14 mouse cellular contexts compared by ENCODE assay signal in genomic region chr5:25800929-25801328, GRCm38 (mm10). TPM values are rescaled to one million over a fixed set of nuclear protein-coding genes. Genes with fewer than 3 reads are reported as not detected.
A peak's percentile ranks its signal among the peaks of the same experiment; 100 is the strongest.
DNase-seq lines count a peak whose midpoint lies in the region; ATAC-seq and TF ChIP-seq lines count a peak whose summit lies in the region.
"Had no signal": no experiment of that assay in that cellular context is flagged by ENCODE, and none has a peak within 500 bp of the region (broad histone marks: within the 10 kb centered on the region; RNA-seq: fewer than 3 reads in every experiment).

No protein-coding gene starts in this region.

- 46% methylated on average over 6 of the region's 6 CpGs for WGBS in kidney, adult 2 months

- no peak overlapping the region for H3K27ac ChIP-seq in kidney, adult 2 months (ENCODE audit: insufficient read depth, low read depth, low read length)
- H3K27ac ChIP-seq: hindbrain, embryonic 10.5 days; liver, embryonic 14.5 days; stomach, embryonic 15.5 days had no signal

- ATAC-seq in frontal cortex, adult (ENCODE audit: low TSS enrichment), result peak; percentile 36
- ATAC-seq: activated CD4-positive, CD25-positive, alpha-beta regulatory T cell, adult 4 months had no signal

- H3K36me3 ChIP-seq in kidney, adult 2 months (ENCODE audit: control insufficient read depth, insufficient read depth, low read length), result no peaks in the 10 kb centered on the region
- H3K36me3 ChIP-seq: hindbrain, embryonic 10.5 days; stomach, embryonic 15.5 days had no signal

- no peaks in the 10 kb centered on the region for H3K27me3 ChIP-seq in kidney, adult 2 months (replicated peaks; ENCODE audit: control insufficient read depth, insufficient read depth, low read length)
- H3K27me3 ChIP-seq: stomach, embryonic 15.5 days had no signal

- DNase-seq in frontal cortex, postnatal 14 days (ENCODE audit: low spot score in 2 of 2), result no peak
- peak; percentile 61 to 62 for DNase-seq in right cerebral cortex, postnatal 10 days (ENCODE audit: low spot score in 2 of 2)
- DNase-seq in right cerebral cortex, postnatal 25 days, result no peak
- DNase-seq in cerebellum, adult 9-11 months, result peak; percentile 64
- DNase-seq in yolk sac, embryonic 10.5 days (ENCODE audit: low spot score), result no peak
- no peak for DNase-seq in kidney, adult 2 months
- DNase-seq in urinary bladder, postnatal 14 days (ENCODE audit: low spot score), result no peak
- DNase-seq: embryo, embryonic 11 days had no signal

- no peaks in the 10 kb centered on the region for H3K4me1 ChIP-seq in kidney, adult 2 months (ENCODE audit: control insufficient read depth, insufficient read depth, low read length)
- H3K4me1 ChIP-seq: hindbrain, embryonic 10.5 days; stomach, embryonic 15.5 days had no signal

- no peak overlapping the region for H3K4me3 ChIP-seq in kidney, adult 2 months (ENCODE audit: insufficient read depth, low read depth, low read length)
- H3K4me3 ChIP-seq: hindbrain, embryonic 10.5 days; myocyte; stomach, embryonic 15.5 days had no signal

- TF ChIP-seq POLR2A in kidney, adult 2 months (IDR thresholded peaks at IDR 0.05; ENCODE audit: low read depth, low read length), result no peak

- TF ChIP-seq CTCF in kidney, adult 2 months (conservative IDR thresholded peaks at IDR 0.05; ENCODE audit: insufficient read depth, insufficient read length, low read depth, low read length), result no peak

RNA-seq across cellular contexts. Expression of gene Actr3b, which starts 41.1 kb away (rescaled TPM):
- 0.16 and 0.34 TPM in 2 replicates for polyA plus RNA-seq in kidney, adult 2 months (2012; rRNA removed)

Comparison
In these comparisons a context has a peak if more than half of its experiments do, and no peak if none do; other contexts are left out.
1. DNase-seq: peak in right cerebral cortex, postnatal 10 days (2 of 2) and cerebellum, adult 9-11 months (single experiment); none in frontal cortex, postnatal 14 days (0 of 2), right cerebral cortex, postnatal 25 days (single experiment), yolk sac, embryonic 10.5 days (single experiment), kidney, adult 2 months (single experiment) and urinary bladder, postnatal 14 days (single experiment).